Mouse (Mus musculus) adrenal gland, adult 2 months (tissue): ENCODE measurements around the gene Clec2h. TPM values are rescaled to one million over a fixed set of nuclear protein-coding genes. Genes with fewer than 3 reads are reported as not detected.

Experiments used
- polyA plus RNA-seq: library from polyadenylated mRNA; depleted of rRNA; stranded (reverse); fragments of >200 nt; gene quantifications from 2 replicates; pipeline ENCODE4 v1.2.3, GENCODE M21; 2012; rRNA removed
- total RNA-seq, 2 experiments: library from RNA; stranded (reverse); gene quantifications; 2 replicates each; pipeline ENCODE4 v1.2.3; 2021

The Clec2h gene
- total and polyA plus RNA-seq, 3 experiments: 0.49 to 0.52 TPM; not detected in 1

Other genes starting within 250 kb of the Clec2h start
- 10 to 100 TPM; 28.6 to 32.8 TPM for gene Itfg2, start 237.5 kb upstream of the Clec2h start, total RNA-seq
- gene Itfg2, start 237.5 kb upstream of the Clec2h start, polyA plus RNA-seq: 31.7 and 40.3 TPM in 2 replicates
- gene Fkbp4, start 223.7 kb upstream of the Clec2h start, total RNA-seq: 100 to 1,000 TPM; 229 to 272 TPM
- gene Fkbp4, start 223.7 kb upstream of the Clec2h start, polyA plus RNA-seq: 187 and 202 TPM in 2 replicates
- gene Pzp, start 135.7 kb upstream of the Clec2h start, total RNA-seq: 10 to 100 TPM in 1 of 2 experiments, under 1 TPM in 1; 0.83 to 11.8 TPM
- 0.31 TPM in 1 of 2 replicates, not detected in the other for gene Pzp, start 135.7 kb upstream of the Clec2h start, polyA plus RNA-seq
- not detected for gene A2ml1, start 80.8 kb upstream of the Clec2h start, total RNA-seq
- gene A2ml1, start 80.8 kb upstream of the Clec2h start, polyA plus RNA-seq: not detected in 2 replicates
- gene Klrb1a, start 38.9 kb upstream of the Clec2h start, total RNA-seq: not detected
- gene Klrb1a, start 38.9 kb upstream of the Clec2h start, polyA plus RNA-seq: 0.26 and 0.29 TPM in 2 replicates
- not detected for gene Klrb1, start 60.7 kb downstream of the Clec2h start, total RNA-seq
- not detected in 2 replicates for gene Klrb1, start 60.7 kb downstream of the Clec2h start, polyA plus RNA-seq
- under 1 TPM; 0.23 to 0.31 TPM for gene Klrb1c, start 126.8 kb downstream of the Clec2h start, total RNA-seq
- gene Klrb1c, start 126.8 kb downstream of the Clec2h start, polyA plus RNA-seq: 0.08 and 0.16 TPM in 2 replicates
- gene Gm44511, start 163.9 kb downstream of the Clec2h start, total RNA-seq: not detected
- gene Gm44511, start 163.9 kb downstream of the Clec2h start, polyA plus RNA-seq: not detected in 2 replicates
- gene Klrb1b, start 163.9 kb downstream of the Clec2h start, total RNA-seq: under 1 TPM; 0.66 to 0.79 TPM
- 0.12 TPM in 1 of 2 replicates, not detected in the other for gene Klrb1b, start 163.9 kb downstream of the Clec2h start, polyA plus RNA-seq
- under 1 TPM in 1 of 2 experiments, not detected in 1; 0.21 TPM for gene Clec2i, start 225.2 kb downstream of the Clec2h start, total RNA-seq
- gene Clec2i, start 225.2 kb downstream of the Clec2h start, polyA plus RNA-seq: not detected in 2 replicates
- under 1 TPM; 0.17 to 0.38 TPM for gene BC035044, start 228.7 kb downstream of the Clec2h start, total RNA-seq
- 0.06 and 0.52 TPM in 2 replicates for gene BC035044, start 228.7 kb downstream of the Clec2h start, polyA plus RNA-seq